Mouse (Mus musculus): ENCODE measurements around the gene Dnah1. TPM values are rescaled to one million over a fixed set of nuclear protein-coding genes. Genes with fewer than 3 reads are reported as not detected.

Gene Dnah1
- polyA plus RNA-seq, 1 experiment from 2014 or later, result 4.6 TPM

DNA sequence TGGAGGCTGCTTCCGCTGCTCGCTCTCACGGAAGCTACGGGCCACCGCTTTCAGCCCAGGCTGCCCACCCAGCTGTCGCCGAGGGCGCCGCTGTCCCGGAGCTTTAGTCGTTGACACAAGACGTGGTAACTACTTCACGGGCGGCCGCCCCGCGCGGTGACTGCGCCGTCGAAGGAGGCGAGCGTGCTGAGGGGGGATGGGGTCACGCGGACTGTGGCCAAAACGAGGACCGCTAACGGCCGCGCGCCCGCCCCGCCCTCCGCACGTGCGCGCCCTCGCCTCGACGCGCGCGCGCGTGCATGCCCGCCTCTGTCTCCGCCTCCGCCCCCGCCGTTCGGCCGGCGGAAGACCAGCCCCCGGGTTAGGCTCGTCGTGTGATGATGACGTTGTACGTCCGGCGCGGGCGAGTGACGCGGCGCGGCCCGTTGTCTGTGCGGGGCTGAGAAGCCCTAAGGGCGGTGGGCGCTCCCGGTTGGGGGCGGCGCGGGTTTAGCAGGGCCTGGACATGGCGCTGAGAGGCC lies 72.6 kb downstream of the Dnah1 start, which contains the start of the genes Phf7 and Bap1:
TSS of gene Phf7 (minus strand) at position 234 of the 521 bp plus-strand sequence.
TSS of gene Bap1 (plus strand) at position 367 of the 521 bp plus-strand sequence.
- peak within 1 kb of the TSS; percentile 80 for H3K4me2 ChIP-seq
- H3K4me1 ChIP-seq (replicated peaks), result peaks cover 20% of the 10 kb centered on the region
- peaks cover 31% of the 10 kb centered on the region for H3K36me3 ChIP-seq
- peak within 1 kb of the TSS; percentile 95 for H3K27ac ChIP-seq (replicated peaks)
- under 1% methylated on average over 72 of the region's 75 CpGs for WGBS
- peak within 1 kb of the TSS; percentile 83 for H3K9ac ChIP-seq
- peak; percentile 96 for ATAC-seq (ENCODE audit: low FRiP score, low read depth)
- no peaks in the 10 kb centered on the region for H3K9me3 ChIP-seq
- no peaks in the 10 kb centered on the region for H3K27me3 ChIP-seq
- H3K4me3 ChIP-seq, result peak within 1 kb of the TSS; percentile 75

DNA sequence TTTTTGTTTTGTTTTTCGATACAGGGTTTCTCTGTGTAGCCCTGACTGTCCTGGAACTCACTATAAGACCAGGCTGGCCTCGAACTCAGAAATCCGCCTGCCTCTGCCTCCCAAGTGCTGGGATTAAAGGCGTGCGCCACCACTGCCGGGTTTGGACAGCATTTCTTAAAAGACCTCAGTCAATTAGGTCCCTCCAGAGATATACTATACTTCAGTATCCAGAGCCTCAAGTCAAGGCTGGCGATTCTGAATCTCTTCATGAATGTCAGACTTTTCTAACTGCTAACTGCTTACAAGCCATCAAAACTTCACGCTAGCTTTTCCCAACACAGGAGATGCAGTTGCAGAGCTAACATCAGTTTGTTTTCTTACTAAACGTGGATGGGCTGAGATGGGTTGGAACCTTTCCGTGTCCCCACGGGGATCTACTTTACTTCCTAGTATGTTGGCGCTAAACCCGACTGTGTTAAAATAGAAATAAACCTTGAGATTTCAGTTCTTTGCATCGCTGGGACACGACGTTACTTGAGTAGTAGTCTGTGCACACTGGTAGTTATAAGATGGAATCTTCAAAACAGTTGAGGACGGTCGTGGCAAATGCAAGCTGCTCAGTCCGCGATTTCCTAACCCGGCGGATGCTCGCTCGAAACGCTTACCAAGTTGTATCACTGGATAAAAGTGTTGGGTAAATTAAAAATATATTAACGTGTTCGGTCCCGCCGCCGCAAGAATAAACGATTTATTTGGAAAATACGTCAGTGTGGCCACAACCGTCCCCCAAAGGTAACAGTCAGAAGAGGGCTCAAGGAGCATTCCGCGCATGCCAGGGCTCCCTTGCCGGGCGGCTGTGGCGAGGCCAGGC lies 73.2 kb downstream of the Dnah1 start:
- 21% methylated on average over 38 of the region's 38 CpGs for WGBS
- H3K4me2 ChIP-seq, result peak overlapping the region; percentile 80
- H3K4me3 ChIP-seq, result peak overlapping the region; percentile 75
- no peaks in the 10 kb centered on the region for H3K9me3 ChIP-seq
- H3K4me1 ChIP-seq (replicated peaks), result peaks cover 20% of the 10 kb centered on the region
- H3K27ac ChIP-seq (replicated peaks), result peak overlapping the region; percentile 95
- peaks cover 24% of the 10 kb centered on the region for H3K36me3 ChIP-seq
- ATAC-seq (ENCODE audit: low FRiP score, low read depth), result no peak; the same call in 1 of the 2 replicates
- peak overlapping the region; percentile 83 for H3K9ac ChIP-seq
- no peaks in the 10 kb centered on the region for H3K27me3 ChIP-seq

DNA sequence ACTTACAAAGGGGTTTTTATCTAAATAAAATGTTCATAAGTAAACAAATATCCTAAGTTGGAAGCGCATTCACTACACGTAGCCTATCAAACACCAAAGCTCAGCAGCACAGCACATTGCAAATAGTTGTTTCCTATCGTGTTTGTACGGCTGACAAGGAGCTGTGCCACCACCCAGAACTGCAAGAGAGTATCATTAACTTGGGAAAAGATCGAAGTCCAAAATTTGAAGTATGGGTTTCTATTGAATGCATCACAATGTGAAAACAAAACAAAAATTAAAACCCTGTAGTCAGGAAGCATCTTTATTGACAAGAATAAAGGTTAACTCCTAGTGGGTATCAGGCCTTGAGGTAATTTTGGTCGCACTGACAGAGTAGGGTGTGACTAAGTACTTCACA lies 75.3 kb downstream of the Dnah1 start:
- Histone ChIP-seq H3K27ac (replicated peaks) (no peak overlapping the region), H3K9ac (no peak overlapping the region), H3K4me3 (no peak overlapping the region), H3K36me3 (peaks cover 3% of the 10 kb centered on the region; the same call in 1 of the 2 replicates), H3K9me3 (no peaks in the 10 kb centered on the region), H3K27me3 (no peaks in the 10 kb centered on the region), H3K4me2 (no peak overlapping the region), H3K4me1 (replicated peaks) (peaks cover 20% of the 10 kb centered on the region)
- ATAC-seq (ENCODE audit: low FRiP score, low read depth), result no peak
- 93% methylated on average over 6 of the region's 6 CpGs for WGBS

DNA sequence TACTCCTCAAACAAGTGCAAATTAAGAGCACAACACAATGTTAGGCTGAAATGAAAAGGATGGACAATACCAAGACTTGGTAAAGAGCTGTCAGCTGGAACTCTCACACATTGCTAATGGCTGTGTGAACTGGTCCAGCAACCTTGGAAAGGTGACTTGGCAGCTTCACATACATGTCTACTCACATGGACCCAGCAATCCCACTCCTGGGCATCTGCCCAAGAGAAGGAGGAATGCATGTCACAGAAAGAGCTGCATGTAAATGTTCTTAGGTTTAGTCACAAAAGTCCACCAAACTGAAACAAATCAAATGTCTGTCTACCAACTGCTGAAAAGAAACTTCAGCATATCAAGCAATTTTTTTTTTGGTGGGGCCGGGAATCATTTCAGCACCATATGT lies 77.8 kb downstream of the Dnah1 start:
- no peak for ATAC-seq (ENCODE audit: low FRiP score, low read depth)
- Histone ChIP-seq H3K27ac (replicated peaks) (no peak overlapping the region), H3K4me1 (replicated peaks) (peaks cover 8% of the 10 kb centered on the region), H3K36me3 (no peaks in the 10 kb centered on the region), H3K4me2 (no peak overlapping the region), H3K9me3 (no peaks in the 10 kb centered on the region), H3K9ac (no peak overlapping the region), H3K4me3 (no peak overlapping the region), H3K27me3 (no peaks in the 10 kb centered on the region)
- 86% methylated on average over 1 of the region's 1 CpGs for WGBS

DNA sequence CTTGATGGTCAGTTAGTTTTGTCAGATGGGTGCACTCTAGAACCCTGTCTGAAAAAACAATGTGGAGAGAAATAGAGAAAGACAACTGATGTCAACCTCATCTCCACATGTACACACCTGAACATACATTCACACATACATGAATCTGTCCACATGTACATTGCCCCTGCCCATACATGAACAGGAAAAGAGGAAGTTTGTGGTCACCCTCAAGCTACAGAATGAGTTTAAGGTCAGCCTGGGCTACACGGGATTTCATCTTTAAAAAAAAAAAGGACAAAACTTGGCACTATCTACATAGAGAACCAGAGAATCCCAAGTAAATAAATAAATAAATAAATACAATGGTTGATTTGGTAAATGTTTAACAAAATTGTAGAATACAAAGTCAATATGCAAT lies 78.9 kb downstream of the Dnah1 start:
- no peak overlapping the region for H3K27ac ChIP-seq (replicated peaks)
- H3K36me3 ChIP-seq, result no peaks in the 10 kb centered on the region
- H3K9ac ChIP-seq, result no peak overlapping the region
- H3K27me3 ChIP-seq, result no peaks in the 10 kb centered on the region
- H3K4me1 ChIP-seq (replicated peaks), result peaks cover under 1% of the 10 kb centered on the region
- H3K4me2 ChIP-seq, result no peak overlapping the region
- WGBS, result 90% methylated on average over 1 of the region's 1 CpGs
- ATAC-seq (ENCODE audit: low FRiP score, low read depth), result no peak
- H3K4me3 ChIP-seq, result no peak overlapping the region
- H3K9me3 ChIP-seq, result no peaks in the 10 kb centered on the region

DNA sequence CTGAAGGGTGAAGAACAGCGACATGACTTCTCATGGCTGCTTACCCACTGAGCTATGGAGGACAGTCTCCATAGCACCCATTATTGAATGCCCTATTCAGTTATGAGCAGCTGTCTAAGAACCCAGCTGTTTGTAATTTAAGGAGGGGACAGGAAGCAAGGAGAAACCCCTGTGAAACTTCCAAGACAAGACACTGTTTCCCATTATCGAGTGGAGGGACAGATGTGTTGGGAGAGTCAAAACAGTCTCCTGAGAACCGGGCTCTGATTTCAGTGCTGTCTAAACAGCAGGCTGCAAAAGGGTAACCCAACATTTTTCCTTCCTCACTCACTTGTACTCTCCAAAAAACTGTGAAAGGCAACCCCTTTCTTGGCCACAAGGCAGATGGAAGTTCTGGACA lies 83.2 kb downstream of the Dnah1 start:
- WGBS, result 81% methylated on average over 3 of the region's 3 CpGs

DNA sequence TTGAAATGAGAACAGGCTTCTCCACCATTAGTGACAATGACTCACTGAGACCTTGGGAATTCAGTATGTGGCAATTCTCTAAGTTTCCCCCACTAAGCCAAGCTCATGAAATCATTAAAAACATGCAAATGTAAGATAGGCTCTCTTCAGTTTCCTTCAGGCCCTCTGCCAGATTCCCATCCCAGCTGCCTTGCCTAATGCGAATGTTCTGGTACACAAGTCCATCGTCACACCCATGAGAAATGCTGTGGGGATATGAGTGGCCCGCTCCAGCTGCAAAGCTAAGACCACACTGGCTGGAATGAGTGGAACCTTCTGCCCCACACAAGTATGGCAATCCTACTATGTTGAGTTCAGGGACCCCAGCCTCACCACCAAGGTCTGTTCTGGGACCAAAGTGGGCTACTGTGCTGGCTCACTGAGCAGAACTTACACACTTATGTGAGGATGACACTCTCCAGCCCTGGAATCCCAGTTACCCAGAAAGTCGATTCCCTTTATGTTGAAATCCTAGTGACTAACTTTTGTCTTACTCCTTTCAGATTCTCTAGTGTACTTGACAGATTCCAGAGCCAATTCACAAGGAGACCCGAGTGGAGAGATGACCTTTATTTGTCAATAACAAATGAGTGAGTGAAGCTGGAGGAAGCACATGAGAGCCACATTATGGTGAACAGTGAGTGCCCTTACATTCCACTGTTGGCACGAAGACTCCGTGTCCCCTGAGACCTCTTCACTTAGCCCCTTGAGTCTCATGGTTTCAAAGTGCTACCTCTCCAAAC lies 86.4 kb downstream of the Dnah1 start:
- WGBS, result 81% methylated on average over 7 of the region's 7 CpGs
- Histone ChIP-seq H3K9ac (no peak overlapping the region), H3K4me1 (replicated peaks) (0 out of 2 replicates have a peak, but pooled peaks cover 2% of the 10 kb centered on the region), H3K4me3 (no peak overlapping the region), H3K36me3 (no peaks in the 10 kb centered on the region), H3K9me3 (no peaks in the 10 kb centered on the region), H3K27me3 (no peaks in the 10 kb centered on the region), H3K4me2 (no peak overlapping the region), H3K27ac (replicated peaks) (no peak overlapping the region)
- ATAC-seq (ENCODE audit: low FRiP score, low read depth), result no peak

More for the DNA sequence above, 83.2 kb downstream of the Dnah1 start:
- ATAC-seq (ENCODE audit: low FRiP score, low read depth), result no peak
- no peaks in the 10 kb centered on the region for H3K36me3 ChIP-seq
- H3K9me3 ChIP-seq, result no peaks in the 10 kb centered on the region
- no peak overlapping the region for H3K4me2 ChIP-seq
- H3K9ac ChIP-seq, result no peak overlapping the region
- no peak overlapping the region for H3K4me3 ChIP-seq
- H3K27me3 ChIP-seq, result no peaks in the 10 kb centered on the region
- H3K4me1 ChIP-seq (replicated peaks), result no peaks in the 10 kb centered on the region
- no peak overlapping the region for H3K27ac ChIP-seq (replicated peaks)

DNA sequence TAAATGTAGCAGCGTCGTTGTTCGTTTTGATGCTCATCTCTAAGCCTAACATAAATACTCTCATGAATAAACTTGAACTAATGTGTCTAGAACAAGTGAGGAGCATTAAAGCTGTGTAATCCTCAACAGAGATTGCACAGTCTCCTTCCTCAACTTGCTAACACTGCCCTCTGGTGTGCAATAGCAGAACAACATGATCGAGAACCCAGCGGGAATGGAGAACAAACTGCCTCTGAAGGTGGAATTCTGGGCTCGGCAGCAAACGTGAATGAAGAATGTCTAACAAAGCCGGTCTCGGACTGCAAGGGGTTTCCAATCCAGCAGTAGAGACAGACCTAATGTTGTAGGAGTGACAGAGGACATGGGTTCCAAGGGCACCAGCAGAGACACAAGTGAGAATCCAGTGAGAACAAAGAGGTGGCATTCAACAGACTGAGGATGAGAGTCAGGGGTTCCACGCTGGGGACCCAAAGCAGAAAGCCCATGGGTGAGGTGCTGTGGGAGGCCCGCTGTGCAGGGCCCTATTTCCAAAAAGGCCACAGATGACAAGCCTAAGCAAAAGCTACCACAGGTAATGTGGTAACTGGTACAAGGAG lies 89.6 kb downstream of the Dnah1 start:
- H3K36me3 ChIP-seq, result no peaks in the 10 kb centered on the region
- H3K4me1 ChIP-seq (replicated peaks), result 0 out of 2 replicates have a peak, but pooled peaks cover 2% of the 10 kb centered on the region
- no peak overlapping the region for H3K27ac ChIP-seq (replicated peaks)
- 0 out of 2 replicates have a peak overlapping the region, but pooled peaks have one; percentile 27 for H3K4me2 ChIP-seq
- H3K4me3 ChIP-seq, result no peak overlapping the region
- H3K27me3 ChIP-seq, result no peaks in the 10 kb centered on the region
- ATAC-seq (ENCODE audit: low FRiP score, low read depth), result 0 out of 2 replicates have a peak, but pooled peaks have one; percentile 48
- no peaks in the 10 kb centered on the region for H3K9me3 ChIP-seq
- 21% methylated on average over 11 of the region's 11 CpGs for WGBS
- no peak overlapping the region for H3K9ac ChIP-seq

DNA sequence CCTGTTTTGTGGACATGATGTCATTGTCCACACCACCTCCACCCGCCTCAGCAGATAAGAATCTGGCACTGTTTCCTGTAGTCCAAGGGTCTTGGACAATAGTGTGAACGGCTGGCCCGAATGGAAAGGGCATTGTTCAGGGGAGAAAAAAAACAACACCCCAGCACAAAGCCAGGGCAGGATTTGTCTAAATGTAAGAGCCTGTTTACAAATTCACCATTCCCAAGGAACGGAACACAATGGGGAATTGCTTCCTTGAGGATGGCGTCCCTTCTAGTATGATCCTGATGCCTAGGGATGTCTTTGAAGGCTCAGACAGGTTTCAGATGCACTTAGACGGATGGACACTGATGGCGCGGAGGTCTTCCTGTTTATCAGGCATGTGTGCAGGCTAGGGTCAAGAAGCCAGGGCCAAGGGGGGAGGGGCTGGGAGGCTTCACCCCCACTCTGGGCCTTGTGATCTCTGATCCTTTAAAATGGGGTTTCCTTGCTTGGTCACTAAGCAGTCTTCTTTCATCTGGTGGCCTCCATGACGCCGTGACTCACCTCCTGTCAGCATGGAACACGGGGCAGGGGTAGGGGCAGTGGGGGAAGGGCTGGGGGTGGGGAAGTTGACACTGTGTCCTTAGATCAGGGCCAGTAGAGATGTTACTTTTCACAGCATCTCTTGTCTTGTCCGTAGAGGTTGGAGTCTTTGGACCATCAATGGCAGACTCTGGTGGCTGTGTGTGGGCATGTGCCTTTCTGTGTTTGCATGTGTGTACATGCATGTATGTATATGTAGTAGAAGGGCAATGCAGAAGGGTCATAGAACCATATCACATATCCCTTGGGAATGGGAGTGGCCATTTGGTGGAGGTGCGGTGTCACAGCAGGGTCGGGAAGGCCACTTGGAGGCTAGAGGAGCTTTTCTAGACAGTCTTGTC lies 90.4 kb downstream of the Dnah1 start:
- 0 out of 2 replicates have a peak, but pooled peaks cover 2% of the 10 kb centered on the region for H3K4me1 ChIP-seq (replicated peaks)
- no peaks in the 10 kb centered on the region for H3K36me3 ChIP-seq
- H3K4me2 ChIP-seq, result no peak overlapping the region
- peak; percentile 47; the same call in 1 of the 2 replicates for ATAC-seq (ENCODE audit: low FRiP score, low read depth)
- H3K4me3 ChIP-seq, result no peak overlapping the region
- H3K9ac ChIP-seq, result no peak overlapping the region
- WGBS, result 86% methylated on average over 14 of the region's 14 CpGs
- H3K9me3 ChIP-seq, result no peaks in the 10 kb centered on the region
- no peak overlapping the region for H3K27ac ChIP-seq (replicated peaks)
- no peaks in the 10 kb centered on the region for H3K27me3 ChIP-seq

DNA sequence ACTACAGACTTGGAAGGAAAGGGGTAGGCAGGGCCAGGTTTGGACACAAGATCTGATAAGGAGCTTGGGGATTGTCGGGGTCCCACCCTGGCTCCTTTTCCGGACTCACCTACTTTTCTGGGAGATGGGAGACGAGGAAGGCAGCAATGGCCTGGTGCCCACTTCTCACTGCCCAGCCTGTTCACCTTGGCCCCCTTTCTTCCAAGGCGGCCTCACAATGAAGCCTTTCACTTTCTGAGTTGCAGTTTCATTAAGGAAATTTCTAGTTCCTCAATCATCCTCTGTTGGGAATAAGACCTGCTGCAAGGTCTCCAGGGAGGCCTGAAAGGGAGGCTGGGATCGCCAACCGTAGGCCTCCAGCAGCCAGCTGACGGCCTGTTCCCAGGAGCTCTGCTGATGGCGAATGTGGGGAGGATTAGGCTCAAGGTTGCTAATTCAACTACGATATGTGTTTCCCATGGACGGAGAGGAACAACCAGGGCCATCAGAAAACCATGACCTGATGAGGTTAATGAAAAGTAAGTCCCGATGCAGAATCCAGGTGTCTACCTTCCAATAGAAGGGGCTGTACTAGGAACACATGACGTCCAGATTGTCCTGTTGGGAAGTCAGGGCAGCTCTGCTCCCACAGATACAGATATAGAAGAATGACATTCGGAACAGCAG lies 91.2 kb downstream of the Dnah1 start:
- Histone ChIP-seq H3K27me3 (no peaks in the 10 kb centered on the region), H3K9ac (no peak overlapping the region), H3K4me2 (no peak overlapping the region), H3K27ac (replicated peaks) (no peak overlapping the region), H3K4me1 (replicated peaks) (0 out of 2 replicates have a peak, but pooled peaks cover 2% of the 10 kb centered on the region), H3K9me3 (no peaks in the 10 kb centered on the region), H3K36me3 (no peaks in the 10 kb centered on the region), H3K4me3 (no peak overlapping the region)
- ATAC-seq (ENCODE audit: low FRiP score, low read depth), result no peak
- 86% methylated on average over 13 of the region's 13 CpGs for WGBS

All from hindbrain, embryonic 15.5 days (tissue).